Mouse (Mus musculus) embryonic facial prominence, embryonic 13.5 days (tissue): ENCODE results near the gene Tmem120a. TPM values are rescaled to one million over a fixed set of nuclear protein-coding genes. Genes with fewer than 3 reads are reported as not detected.

ENCODE experiments used
- microRNA-seq: library from miRNA; unstranded; fragments of <30 nt; microRNA quantifications from one replicate; pipeline ENCODE4, GENCODE M21; 2016
- polyA plus RNA-seq: library from polyadenylated mRNA; unstranded; fragments of >200 nt; fragmentation: Nextera tagmentation; extraction: Ambion mirVana; gene quantifications from 2 replicates; pipeline ENCODE4 v1.2.1, GENCODE M21; 2015

Tmem120a gene
- polyA plus RNA-seq, 1 experiment from 2014 or later, result 46.8 TPM

Small RNA genes lying within 50 kb of the gene (microRNA-seq; reads per million reads assigned to microRNA genes)
- not detected for gene Mir7034

Other genes with a start within 250 kb of the Tmem120a start
- 34.6 and 37.9 TPM in 2 replicates for gene Hip1, start 199.3 kb downstream of the Tmem120a start, polyA plus RNA-seq
- not detected in 2 replicates for gene Ccl26, start 180.9 kb downstream of the Tmem120a start, polyA plus RNA-seq
- 1.6 and 1.7 TPM in 2 replicates for gene Ccl24, start 171.4 kb downstream of the Tmem120a start, polyA plus RNA-seq
- 39.5 and 46.9 TPM in 2 replicates for gene Rhbdd2, start 111.8 kb downstream of the Tmem120a start, polyA plus RNA-seq
- gene Por, start 74.4 kb downstream of the Tmem120a start, polyA plus RNA-seq, result 75.0 and 76.5 TPM in 2 replicates
- 0.31 TPM in 1 of 2 replicates, not detected in the other for gene Styxl1, start 33.9 kb upstream of the Tmem120a start, polyA plus RNA-seq
- gene Mdh2, start 34.0 kb upstream of the Tmem120a start, polyA plus RNA-seq, result 432 and 479 TPM in 2 replicates
- 1.1 and 1.5 TPM in 2 replicates for gene Srrm3, start 62.4 kb upstream of the Tmem120a start, polyA plus RNA-seq
- gene Hspb1, start 143.5 kb upstream of the Tmem120a start, polyA plus RNA-seq, result 107 and 149 TPM in 2 replicates
- 164 and 178 TPM in 2 replicates for gene Ywhag, start 190.2 kb upstream of the Tmem120a start, polyA plus RNA-seq
- gene Ssc4d, start 230.1 kb upstream of the Tmem120a start, polyA plus RNA-seq, result 3.9 TPM in 2 replicates
- not detected in 2 replicates for gene Zp3, start 235.7 kb upstream of the Tmem120a start, polyA plus RNA-seq